Mouse (Mus musculus) c-Kit-positive CD71-negative TER-119-negative erythroid progenitor cells, embryonic 14.5 days (primary cell): ENCODE measurements around the gene L3hypdh.

Source experiments
- DNase-seq: peaks from one replicate; pipeline ENCODE4 v3.0.0-alpha.2; 2013; ENCODE audit warnings: low read depth

L3hypdh gene

GRCm38 (mm10) chr12:72085329-72086165, at the start of gene L3hypdh, which contains the start of gene Jkamp:
Gene L3hypdh, minus strand, starts transcription at chr12:72085439.
Gene Jkamp, plus strand, starts transcription at chr12:72085589.
- peak; percentile 99 for DNase-seq

- DNase-seq = no peak
Measured at GRCm38 (mm10) chr12:72129203-72129602, 44.0 kb upstream of the L3hypdh start.

DNA sequence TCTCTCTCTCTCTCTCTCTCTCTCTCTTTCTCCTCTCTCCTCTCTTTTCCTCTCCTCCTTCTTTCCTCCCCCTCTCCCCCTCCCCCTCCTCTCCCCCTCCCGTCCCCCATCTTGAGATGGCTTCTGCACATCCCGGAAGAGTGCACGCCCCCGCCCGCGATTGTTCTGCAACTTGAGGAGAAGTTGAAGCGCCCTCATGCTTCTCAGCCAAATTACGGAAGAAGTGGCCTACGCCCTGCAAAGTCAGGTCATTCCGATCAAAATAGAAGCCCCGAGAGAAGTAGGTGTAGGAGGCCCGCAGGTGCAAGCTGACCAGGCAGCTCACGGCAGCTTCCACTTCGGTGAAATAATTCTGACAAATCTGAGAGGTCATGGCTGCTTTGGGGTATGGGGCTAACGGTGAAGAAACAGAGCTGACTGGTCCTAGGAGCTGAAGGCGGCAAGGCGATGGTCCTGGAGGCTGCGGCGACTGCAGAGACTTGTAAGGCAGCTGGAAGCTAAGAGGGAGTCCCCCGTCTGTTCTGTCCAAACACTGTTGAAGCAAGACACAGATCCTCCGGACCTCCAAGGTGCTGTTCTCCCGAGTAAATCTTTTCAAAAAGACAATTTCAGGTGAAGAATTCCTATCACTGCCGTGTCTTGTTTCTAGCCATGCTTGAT, 30.6 kb upstream of the L3hypdh start:
- DNase-seq = no peak

DNA sequence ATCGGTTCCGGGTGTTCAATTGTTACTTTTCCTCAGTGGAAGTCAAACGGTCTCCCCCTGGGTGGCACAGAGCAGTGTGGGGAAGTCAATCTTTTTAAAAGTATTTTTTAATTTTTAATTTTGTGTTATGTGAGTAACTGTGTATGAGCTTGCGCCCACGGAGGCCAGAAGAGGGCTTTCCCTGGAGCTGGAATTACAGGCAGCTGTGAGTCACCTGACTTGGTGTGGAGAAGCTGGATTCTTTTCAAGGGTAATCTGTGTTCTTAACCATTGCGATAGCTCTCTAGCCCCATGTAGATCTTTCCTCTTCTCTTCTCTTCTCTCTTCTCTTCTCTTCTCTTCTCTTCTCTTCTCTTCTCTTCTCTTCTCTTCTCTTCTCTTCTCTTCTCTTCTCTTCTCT, 29.9 kb upstream of the L3hypdh start:
- no peak for DNase-seq

DNA sequence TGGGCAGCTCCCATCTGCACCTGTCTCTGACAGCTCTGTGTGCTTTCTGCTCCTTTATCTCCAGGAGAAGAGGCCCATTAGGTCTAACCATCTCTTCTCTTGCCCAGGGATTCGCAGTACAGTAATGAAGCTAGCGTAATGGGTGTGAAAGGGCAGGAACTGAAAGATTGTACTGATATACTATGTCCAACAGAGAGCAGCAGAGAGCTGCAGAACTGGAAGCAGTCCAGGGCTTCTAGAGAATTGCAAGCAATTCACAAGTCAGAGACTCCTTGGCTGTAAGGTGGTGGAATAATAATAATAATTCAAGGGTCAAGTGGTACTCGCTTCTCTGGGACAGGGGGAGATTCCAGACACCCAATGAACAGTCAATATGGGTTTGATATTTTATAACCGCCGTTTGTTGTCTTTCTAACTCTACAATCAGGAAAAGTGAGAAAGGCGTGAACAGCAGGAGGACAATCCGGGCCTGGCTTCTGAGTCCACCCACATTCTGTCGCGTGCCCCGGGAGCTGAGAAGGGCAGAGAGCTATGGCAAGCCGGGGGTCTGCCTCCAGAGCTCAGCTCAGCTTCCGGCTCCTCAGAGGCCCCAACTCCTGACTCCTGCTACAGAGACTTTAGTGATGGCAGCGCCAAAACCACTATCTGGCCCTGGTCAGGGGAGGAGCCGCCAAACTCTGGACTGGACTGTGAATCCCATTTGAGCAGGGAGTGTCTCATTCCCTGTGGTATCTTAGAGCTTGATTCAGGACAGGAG, 19.5 kb upstream of the L3hypdh start:
- peak; percentile 67 for DNase-seq

DNA sequence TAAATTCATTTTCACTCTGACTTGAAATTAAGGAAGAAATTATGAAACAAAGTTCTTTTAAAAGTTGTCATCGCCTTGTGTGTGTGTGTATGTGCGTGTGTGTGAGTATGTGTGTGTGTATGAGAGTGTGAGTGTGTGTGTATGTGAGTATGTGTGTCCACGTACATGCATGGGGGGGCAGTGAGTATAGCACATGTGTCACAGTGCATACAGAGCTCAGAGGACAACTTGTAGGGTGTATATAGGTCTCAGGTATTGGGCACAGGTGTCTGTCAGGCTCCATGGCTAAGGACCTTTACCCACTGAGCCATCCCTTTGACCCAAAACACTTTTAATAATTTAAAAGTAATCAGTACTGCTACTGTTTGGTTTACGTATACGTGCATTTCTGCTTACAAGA, 18.8 kb upstream of the L3hypdh start:
- DNase-seq = no peak

DNA sequence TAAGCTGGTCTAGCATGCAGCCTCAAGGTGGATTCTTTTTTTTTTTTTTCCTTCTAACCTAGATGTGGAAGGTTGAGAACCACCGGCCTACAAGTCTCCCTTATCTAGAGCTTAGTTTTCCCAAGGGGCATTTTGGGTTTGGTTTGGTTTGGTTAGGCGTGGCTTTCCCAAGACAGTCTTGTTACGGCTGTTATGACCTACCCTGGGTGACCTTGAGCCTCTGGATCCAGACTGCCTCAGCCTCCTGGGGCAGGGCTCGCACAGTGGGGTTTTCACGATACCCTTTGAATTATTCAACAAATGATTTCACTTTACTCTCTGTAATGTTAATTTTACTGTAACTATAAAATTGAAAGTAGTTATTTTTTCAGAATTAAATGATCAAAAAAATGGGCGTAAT, 17.5 kb upstream of the L3hypdh start:
- no peak for DNase-seq

GRCm38 (mm10) chr12:72096966-72097365, 11.7 kb upstream of the L3hypdh start:
- DNase-seq = no peak

DNA sequence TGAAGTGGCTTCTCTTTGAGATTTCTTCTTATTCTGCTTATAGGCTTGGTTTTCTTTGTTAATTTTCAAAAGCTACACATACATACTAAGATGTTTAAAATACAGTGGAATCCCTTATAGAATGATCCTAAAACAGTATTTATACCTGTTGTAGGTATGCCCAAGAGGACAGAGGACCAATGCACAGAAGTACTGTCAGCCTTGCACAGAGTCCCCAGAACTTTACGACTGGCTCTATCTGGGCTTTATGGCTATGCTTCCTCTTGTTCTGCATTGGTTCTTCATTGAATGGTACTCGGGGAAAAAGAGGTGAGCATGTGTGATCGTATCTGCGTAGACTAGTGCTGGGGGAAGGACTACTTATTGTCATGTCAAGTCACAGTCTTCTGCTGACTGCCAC, 4.6 kb upstream of the L3hypdh start:
- no peak for DNase-seq

GRCm38 (mm10) chr12:72086166-72086825, 1.1 kb upstream of the L3hypdh start:
- DNase-seq = no peak

GRCm38 (mm10) chr12:72085024-72085328, 263 bp downstream of the L3hypdh start:
- DNase-seq = no peak

DNA sequence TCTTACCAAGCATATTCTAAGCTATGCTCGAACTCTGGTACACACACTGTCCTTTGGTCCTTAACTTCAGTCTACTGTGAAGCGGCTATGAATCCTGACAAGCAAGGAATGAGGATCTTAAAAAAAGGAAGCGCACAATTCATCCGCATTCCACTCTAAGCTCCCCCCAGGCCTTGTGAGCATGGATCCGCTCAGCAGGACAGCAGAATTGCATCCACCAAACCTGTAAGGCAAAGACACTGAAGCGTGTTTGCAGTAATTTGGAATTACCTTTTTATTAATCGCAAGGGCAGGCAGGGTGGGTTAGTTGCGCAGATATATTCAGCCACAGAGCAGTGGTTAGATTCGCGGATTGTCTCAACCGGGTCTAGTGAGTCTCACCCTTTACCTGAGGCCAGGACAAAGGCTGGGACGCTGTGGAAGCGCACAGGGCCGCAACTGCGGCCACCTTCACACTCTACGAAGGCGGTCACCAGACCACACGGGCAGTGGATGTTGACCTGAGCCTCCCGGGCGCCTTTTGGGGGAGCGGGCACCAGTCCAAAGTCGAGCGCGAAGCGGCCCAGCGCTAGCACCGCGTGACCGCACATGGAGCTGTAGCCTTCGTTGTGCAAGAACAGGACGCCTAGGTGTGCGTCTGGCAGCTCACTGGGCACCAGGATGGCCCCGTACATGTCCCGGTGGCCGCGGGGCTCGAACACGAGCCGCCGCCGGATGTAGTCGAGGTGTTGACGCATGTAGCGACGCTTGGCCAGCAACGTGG, 797 bp downstream of the L3hypdh start:
- no peak for DNase-seq

DNA sequence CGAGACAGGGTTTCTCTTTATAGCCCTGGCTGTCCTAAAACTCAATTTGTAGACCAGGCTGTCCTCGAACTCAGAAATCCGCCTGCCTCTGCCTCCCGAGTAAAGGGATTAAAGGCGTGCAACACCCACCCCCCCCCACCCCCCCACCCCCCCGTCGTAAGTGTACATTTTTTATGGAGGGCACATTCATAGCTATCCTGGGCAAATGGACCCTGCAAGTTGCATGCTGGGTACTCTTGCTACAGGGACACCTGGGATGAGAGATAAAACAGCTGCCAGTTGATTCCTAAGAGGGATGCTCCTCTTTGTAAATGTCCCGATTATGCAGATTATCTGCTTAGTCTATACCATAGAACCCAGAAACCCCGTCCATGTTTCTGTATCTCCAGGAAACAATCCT, 2.0 kb downstream of the L3hypdh start:
- no peak for DNase-seq

DNA sequence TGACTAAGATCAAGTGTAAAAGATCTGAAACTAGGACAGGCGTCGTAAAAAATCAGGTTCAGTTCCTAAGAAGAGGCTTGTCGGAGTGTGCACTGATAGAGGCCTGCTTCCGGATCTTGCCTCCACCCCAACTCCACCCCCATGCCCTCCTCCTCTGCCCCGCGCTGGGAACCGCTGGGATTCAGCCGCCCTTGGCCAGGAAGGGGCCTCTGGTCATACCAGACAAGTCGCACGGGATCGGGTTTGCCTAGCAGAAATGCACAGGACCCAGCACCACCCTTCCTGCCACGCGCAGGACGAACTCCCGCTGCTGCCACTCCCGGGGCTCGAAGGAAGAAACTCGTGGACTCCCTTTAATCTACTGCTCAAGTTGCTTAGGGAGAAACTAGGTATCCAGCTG, 2.9 kb downstream of the L3hypdh start:
- no peak for DNase-seq

DNA sequence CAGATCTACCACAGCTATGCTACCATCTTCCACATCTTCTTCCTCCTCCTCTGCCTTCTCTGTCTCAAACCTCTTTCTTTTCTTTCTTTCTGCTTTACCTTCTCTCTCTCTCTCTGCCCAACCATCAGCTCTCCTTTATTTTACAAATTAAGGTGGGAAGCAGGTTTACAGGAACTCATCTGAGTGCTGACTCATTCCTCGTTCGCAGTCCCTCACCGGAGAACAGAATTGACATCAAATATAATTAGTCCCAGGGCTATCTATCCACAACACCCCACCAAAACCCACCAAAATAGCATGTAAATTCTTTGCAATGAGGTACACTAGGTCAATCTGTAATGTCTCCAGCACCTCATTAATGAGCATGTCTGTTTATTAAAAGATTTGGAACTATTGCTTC, 3.3 kb downstream of the L3hypdh start:
- DNase-seq = no peak

- DNase-seq = no peak
Measured at GRCm38 (mm10) chr12:72078248-72078647, 7.0 kb downstream of the L3hypdh start.

DNA sequence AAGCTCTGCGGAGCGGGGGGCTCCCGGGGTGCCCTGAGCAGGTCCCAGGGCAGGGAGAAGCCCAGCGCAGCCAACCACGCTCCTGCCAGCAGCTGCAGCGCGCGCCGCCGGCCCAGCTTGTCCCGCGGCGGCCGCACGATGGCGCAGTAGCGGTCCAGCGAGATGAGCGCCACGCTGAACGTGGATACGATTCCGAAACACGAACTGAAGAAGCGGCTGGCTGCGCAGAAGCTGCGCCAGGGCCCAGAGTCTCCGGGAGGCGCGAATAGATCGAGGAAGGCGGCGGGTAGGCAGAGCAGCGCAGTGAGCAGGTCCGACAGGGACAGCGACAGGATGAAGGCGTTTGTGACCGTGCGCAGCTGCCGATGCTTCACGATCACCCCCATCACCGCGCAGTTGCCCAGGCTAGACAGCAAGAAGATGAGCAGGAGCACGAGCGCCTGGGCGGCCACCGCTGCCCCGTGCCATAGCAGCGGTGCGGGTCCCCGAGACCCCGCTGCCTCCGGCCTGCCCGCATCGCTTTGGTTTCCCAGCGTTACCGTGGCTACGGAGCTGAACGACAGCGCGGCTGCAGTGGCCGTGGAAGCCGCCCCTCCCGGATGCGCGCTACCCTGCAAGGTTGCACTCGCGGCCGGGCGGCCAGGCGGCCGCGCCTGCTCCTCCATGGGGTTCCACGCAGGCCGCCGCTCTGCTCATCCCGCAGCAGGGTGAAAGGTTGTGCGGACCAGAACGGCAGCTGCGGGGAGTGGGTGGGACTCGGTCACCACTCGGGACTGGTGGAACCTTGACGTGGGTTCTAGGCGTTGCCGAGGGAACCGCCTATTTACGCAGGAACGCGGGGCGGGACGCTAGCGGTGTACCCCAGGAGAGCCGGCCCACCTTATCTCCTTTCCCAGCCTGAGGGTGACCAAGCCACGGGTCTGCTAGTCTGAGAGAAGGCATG, 14.6 kb downstream of the L3hypdh start, which contains the start of gene Gpr135:
Gene Gpr135, minus strand, starts transcription at position 799 of the 943 bp plus-strand sequence.
- peak; percentile 52 for DNase-seq

DNA sequence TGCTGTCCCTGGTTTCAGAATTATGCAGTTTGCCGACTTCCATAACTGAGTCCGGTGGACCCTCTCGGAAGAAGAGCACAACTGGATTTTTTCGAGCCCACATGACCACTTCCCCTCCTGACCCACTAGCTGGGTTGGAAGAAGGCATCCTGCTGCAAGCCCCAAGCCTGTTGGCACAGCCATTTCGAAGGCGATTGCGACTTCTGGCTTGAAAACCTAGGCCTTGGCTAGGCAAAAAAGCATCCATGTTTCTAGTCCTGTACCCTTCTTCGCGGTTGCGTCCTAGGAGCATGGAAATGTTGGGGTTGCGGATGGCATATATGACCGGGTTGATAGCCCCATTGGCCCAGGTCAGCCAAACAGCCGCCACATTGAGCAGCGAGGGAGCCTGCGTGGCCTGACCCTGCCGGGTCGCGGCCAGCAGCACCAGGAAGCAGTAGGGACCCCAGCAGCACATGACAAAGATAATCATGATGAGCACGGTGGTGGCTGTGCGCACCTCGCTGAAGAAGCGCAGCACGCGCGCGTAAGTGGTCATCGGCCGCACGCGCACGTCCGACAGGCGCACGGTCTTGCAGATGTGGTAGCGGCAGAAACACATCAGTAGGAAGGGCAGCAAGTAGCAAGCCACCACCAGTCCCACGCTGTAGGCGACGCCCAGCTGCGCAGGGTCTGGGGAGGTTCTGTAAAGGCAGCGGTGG, 15.5 kb downstream of the L3hypdh start:
- no peak for DNase-seq

DNA sequence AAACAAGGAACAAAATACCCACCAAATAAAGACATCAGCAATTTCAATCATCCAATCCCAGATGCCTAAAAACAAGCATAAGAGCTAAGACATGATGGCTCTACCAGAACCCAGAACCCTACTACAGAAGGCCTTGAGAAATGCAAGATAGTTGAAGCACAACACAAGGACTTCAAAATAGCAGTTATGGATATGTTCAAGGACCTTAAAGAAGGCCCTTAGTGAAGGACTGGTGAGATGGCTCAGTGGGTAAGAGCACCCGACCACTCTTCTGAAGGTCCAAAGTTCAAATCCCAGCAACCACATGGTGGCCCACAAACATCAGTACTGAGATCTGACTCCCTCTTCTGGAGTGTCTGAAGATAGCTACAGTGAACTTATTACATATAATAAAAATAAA, 27.5 kb downstream of the L3hypdh start:
- DNase-seq = no peak

DNA sequence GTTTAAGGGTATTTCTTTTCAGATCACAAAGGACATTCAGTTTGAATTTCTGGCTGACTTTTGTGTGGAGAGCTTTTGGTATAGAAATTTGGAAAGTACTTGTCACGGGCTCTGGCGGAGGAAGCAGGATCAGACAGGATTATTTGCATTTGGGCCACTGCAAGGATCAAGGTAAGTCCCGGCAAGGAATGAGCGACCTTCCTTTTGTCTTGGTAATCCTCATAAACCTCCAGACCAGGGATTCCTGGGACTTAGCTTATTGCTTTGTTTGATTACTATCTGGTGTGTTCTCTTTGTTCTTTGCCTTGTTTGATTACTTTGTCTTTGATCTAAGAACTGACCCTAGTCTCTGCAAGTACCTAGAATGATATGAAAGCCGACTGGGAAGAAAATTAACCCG, 31.4 kb downstream of the L3hypdh start:
- no peak for DNase-seq
